Mouse (Mus musculus): ENCODE measurements around the gene Bglap. TPM values are rescaled to one million over a fixed set of nuclear protein-coding genes. Genes with fewer than 3 reads are reported as not detected.
"Not testable (repeated sequence)": the region's sequence is repeated elsewhere in the genome, so short reads cannot be mapped to it uniquely, and the experiment has no call there.

Bglap gene
- polyA plus RNA-seq, 1 experiment = not detected

DNA sequence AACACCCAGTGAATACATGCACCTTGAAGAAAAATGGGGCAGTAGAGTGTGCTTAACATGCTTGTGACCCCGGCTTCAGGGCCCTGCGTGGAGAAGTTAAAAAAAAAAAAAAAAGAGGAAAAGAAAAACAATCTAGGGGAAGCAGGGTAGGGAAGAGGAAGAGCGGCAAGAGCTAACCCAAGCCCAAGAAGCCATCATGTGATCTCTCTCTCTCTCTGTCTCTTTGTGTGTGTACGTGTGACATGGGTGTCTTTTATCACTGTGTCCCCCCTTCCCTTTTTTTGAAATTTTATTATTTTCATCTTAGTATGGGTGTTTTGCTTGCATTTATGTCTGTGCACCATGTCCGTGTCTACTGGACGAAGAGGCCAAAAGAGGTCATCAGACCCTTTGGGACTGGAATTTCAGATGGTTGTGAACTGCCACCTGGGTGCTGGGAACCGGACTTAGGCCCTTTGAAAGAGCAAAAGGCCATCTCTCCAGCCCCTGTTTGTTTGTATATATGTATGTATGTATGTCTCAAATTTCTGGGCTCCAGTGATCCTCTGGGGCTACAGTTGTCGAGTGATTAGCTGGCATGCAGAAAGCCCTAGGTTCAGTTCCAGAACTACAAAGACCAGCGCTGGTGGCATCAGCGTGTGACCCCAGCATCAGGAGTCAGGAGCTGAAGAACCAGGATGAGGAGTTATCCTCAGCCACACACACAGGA, 19.4 kb upstream of the Bglap start:
- H3K4me1 ChIP-seq (ENCODE audit: control insufficient read depth, insufficient read depth, low read length) = peaks cover 1% of the 10 kb centered on the region
- no peak for TF ChIP-seq CTCF (IDR thresholded peaks at IDR 0.05; ENCODE audit: low read depth, low read length)
- TF ChIP-seq POLR2A (IDR thresholded peaks at IDR 0.05; ENCODE audit: insufficient read depth, low read length) = no peak
- TF ChIP-seq EP300 (IDR thresholded peaks at IDR 0.05; ENCODE audit: insufficient read depth, low read depth, low read length) = no peak
- peaks cover 4% of the 10 kb centered on the region; the same call in 1 of the 2 replicates for H3K36me3 ChIP-seq (ENCODE audit: control insufficient read depth, insufficient read depth, low read length, poor library complexity, severe bottlenecking)
- H3K9ac ChIP-seq (ENCODE audit: low read depth, poor library complexity, severe bottlenecking) = no peak overlapping the region
- H3K4me3 ChIP-seq (ENCODE audit: low read depth, low read length) = no peak overlapping the region
- no peaks in the 10 kb centered on the region for H3K9me3 ChIP-seq (replicated peaks; ENCODE audit: control insufficient read depth, insufficient read depth, low read length, poor library complexity, severe bottlenecking)
- no peak overlapping the region for H3K27ac ChIP-seq (ENCODE audit: insufficient read depth, low read length)
- H3K27me3 ChIP-seq (ENCODE audit: control insufficient read depth, insufficient read depth, low read length, poor library complexity, severe bottlenecking) = no peaks in the 10 kb centered on the region

DNA sequence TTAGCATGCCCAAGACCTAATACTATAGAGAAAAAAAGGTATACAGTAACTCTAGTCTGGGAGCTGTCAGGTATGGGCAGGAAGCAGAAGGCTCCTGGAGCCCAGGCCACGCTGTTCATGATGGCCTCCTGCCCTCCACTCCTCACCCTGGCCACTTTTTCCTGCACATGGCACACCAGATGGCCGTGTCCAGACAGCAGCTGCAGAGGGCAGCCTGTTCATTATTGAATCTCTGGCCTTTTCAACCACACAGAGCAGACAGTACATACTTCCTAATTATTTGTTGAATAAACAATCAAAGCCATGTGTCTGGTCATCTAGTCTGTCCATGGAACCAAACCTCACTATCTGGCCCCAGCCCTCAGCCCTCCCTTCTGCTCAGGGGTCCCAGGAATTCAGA, 14.4 kb upstream of the Bglap start:
- Histone ChIP-seq H3K27ac (ENCODE audit: insufficient read depth, low read length) (no peak overlapping the region), H3K9ac (ENCODE audit: low read depth, poor library complexity, severe bottlenecking) (no peak overlapping the region), H3K4me1 (ENCODE audit: control insufficient read depth, insufficient read depth, low read length) (no peaks in the 10 kb centered on the region), H3K36me3 (ENCODE audit: control insufficient read depth, insufficient read depth, low read length, poor library complexity, severe bottlenecking) (0 out of 2 replicates have a peak, but pooled peaks cover under 1% of the 10 kb centered on the region), H3K4me3 (ENCODE audit: low read depth, low read length) (no peak overlapping the region), H3K27me3 (ENCODE audit: control insufficient read depth, insufficient read depth, low read length, poor library complexity, severe bottlenecking) (no peaks in the 10 kb centered on the region), H3K9me3 (replicated peaks; ENCODE audit: control insufficient read depth, insufficient read depth, low read length, poor library complexity, severe bottlenecking) (no peaks in the 10 kb centered on the region)
- TF ChIP-seq EP300 (IDR thresholded peaks at IDR 0.05; ENCODE audit: insufficient read depth, low read depth, low read length) (no peak), CTCF (IDR thresholded peaks at IDR 0.05; ENCODE audit: low read depth, low read length) (no peak), POLR2A (IDR thresholded peaks at IDR 0.05; ENCODE audit: insufficient read depth, low read length) (no peak)

DNA sequence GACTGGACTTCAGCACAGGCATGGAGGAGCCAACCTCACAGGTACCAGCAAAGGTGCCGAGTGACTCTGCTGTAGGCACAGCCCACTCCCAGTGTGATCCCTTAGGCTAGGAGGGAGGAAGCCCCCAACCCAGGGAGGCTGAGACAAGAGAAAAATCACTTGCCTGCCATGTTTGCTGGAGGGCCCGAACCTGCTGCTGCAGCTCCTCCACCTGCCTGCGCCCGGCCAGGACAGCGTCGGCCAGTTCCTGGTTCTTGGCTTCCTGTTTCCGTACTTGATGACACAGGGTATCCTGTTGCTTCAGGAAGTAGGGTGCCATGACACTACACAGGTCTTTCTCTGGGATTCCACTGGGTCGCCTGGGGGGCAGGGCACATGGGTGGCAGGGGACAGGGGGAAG, 11.5 kb upstream of the Bglap start:
- H3K4me3 ChIP-seq (ENCODE audit: low read depth, low read length) = no peak overlapping the region
- H3K9ac ChIP-seq (ENCODE audit: low read depth, poor library complexity, severe bottlenecking) = no peak overlapping the region
- H3K9me3 ChIP-seq (replicated peaks; ENCODE audit: control insufficient read depth, insufficient read depth, low read length, poor library complexity, severe bottlenecking) = peaks cover 11% of the 10 kb centered on the region
- H3K27me3 ChIP-seq (ENCODE audit: control insufficient read depth, insufficient read depth, low read length, poor library complexity, severe bottlenecking) = no peaks in the 10 kb centered on the region
- no peaks in the 10 kb centered on the region for H3K36me3 ChIP-seq (ENCODE audit: control insufficient read depth, insufficient read depth, low read length, poor library complexity, severe bottlenecking)
- H3K4me1 ChIP-seq (ENCODE audit: control insufficient read depth, insufficient read depth, low read length) = no peaks in the 10 kb centered on the region
- TF ChIP-seq POLR2A (IDR thresholded peaks at IDR 0.05; ENCODE audit: insufficient read depth, low read length) (no peak), CTCF (IDR thresholded peaks at IDR 0.05; ENCODE audit: low read depth, low read length) (no peak), EP300 (IDR thresholded peaks at IDR 0.05; ENCODE audit: insufficient read depth, low read depth, low read length) (no peak)
- no peak overlapping the region for H3K27ac ChIP-seq (ENCODE audit: insufficient read depth, low read length)

DNA sequence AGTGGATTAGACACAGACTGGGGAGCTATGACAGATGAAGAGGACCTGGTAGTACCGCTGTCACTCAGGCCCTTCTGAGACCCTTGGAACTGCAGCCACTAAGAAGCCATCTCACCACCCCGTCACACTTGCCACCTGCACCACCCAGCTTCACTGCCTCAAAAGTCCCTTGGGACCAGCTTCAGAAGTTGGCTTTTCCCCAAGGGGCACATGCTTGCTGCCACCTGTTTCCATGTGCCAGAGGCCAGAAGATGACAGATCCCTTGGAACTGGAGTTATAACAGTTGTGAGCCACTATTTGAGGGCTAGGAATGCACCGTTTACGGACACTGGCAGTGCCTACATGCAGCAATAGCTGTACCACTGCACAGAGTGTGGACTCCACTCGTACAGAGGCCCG, 11.0 kb upstream of the Bglap start:
- H3K36me3 ChIP-seq (ENCODE audit: control insufficient read depth, insufficient read depth, low read length, poor library complexity, severe bottlenecking) = no peaks in the 10 kb centered on the region
- no peaks in the 10 kb centered on the region for H3K27me3 ChIP-seq (ENCODE audit: control insufficient read depth, insufficient read depth, low read length, poor library complexity, severe bottlenecking)
- H3K4me1 ChIP-seq (ENCODE audit: control insufficient read depth, insufficient read depth, low read length) = no peaks in the 10 kb centered on the region
- no peak overlapping the region for H3K27ac ChIP-seq (ENCODE audit: insufficient read depth, low read length)
- peaks cover 15% of the 10 kb centered on the region for H3K9me3 ChIP-seq (replicated peaks; ENCODE audit: control insufficient read depth, insufficient read depth, low read length, poor library complexity, severe bottlenecking)
- H3K4me3 ChIP-seq (ENCODE audit: low read depth, low read length) = no peak overlapping the region
- no peak for TF ChIP-seq POLR2A (IDR thresholded peaks at IDR 0.05; ENCODE audit: insufficient read depth, low read length)
- no peak for TF ChIP-seq CTCF (IDR thresholded peaks at IDR 0.05; ENCODE audit: low read depth, low read length)
- no peak for TF ChIP-seq EP300 (IDR thresholded peaks at IDR 0.05; ENCODE audit: insufficient read depth, low read depth, low read length)
- no peak overlapping the region for H3K9ac ChIP-seq (ENCODE audit: low read depth, poor library complexity, severe bottlenecking)

DNA sequence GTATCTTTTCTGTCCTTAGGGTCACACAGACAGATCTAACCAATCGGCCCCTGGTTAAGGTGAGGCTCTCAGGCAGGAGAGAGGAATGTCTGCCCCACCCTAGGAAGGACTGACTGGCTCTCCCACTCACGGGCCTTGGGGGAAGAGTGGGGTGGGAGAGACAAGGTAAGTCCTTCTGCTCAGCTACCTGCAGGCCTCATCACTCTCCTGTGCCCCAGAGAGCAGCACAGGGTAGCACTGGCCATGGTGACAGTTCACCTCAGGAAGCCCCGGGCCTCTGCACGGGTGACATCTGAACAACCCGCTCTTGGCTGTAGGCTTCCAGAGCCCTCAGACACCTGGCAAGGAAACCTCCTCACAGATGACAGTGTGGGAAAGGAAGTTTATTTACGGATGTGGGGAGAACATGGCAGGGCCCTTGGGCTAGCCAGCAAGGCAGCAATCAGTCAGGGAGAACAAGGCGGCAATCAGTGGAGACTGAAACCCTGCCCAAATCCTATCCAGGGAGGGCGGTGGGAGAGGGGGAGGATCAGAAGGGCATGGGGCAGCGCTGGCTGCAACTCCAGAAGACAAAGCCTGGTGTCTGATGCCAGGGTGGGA, 9.6 kb upstream of the Bglap start:
- Histone ChIP-seq H3K9me3 (replicated peaks; ENCODE audit: control insufficient read depth, insufficient read depth, low read length, poor library complexity, severe bottlenecking) (peaks cover 23% of the 10 kb centered on the region), H3K36me3 (ENCODE audit: control insufficient read depth, insufficient read depth, low read length, poor library complexity, severe bottlenecking) (no peaks in the 10 kb centered on the region), H3K4me3 (ENCODE audit: low read depth, low read length) (no peak overlapping the region; the same call in 1 of the 2 replicates), H3K4me1 (ENCODE audit: control insufficient read depth, insufficient read depth, low read length) (no peaks in the 10 kb centered on the region), H3K9ac (ENCODE audit: low read depth, poor library complexity, severe bottlenecking) (no peak overlapping the region), H3K27me3 (ENCODE audit: control insufficient read depth, insufficient read depth, low read length, poor library complexity, severe bottlenecking) (no peaks in the 10 kb centered on the region), H3K27ac (ENCODE audit: insufficient read depth, low read length) (no peak overlapping the region)
- TF ChIP-seq CTCF (IDR thresholded peaks at IDR 0.05; ENCODE audit: low read depth, low read length) (no peak), EP300 (IDR thresholded peaks at IDR 0.05; ENCODE audit: insufficient read depth, low read depth, low read length) (no peak), POLR2A (IDR thresholded peaks at IDR 0.05; ENCODE audit: insufficient read depth, low read length) (no peak)

DNA sequence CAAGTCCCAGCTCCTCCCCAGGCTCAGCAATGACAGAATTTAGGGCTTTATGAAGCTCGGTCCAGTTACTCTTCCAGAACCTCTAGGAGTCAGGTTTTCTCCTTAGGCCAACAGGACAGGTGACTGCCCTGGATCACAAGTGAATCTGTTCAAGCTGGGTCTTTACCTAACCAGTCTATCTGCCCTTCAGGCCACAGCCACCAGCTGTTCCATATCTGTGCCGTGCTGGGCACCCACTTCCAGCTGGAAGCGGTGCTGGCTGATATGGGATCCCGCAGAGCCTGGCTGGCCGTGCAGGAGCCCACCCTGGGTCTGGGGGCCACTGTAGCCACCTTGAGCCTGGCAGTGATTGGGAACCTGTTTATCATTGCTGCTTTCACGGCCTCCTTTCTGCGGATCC, 1.9 kb downstream of the Bglap start:
- not testable (repeated sequence) for H3K4me3 ChIP-seq (ENCODE audit: low read depth, low read length); H3K9me3 ChIP-seq (replicated peaks; ENCODE audit: control insufficient read depth, insufficient read depth, low read length, poor library complexity, severe bottlenecking); H3K27ac ChIP-seq (ENCODE audit: insufficient read depth, low read length); H3K36me3 ChIP-seq (ENCODE audit: control insufficient read depth, insufficient read depth, low read length, poor library complexity, severe bottlenecking); H3K9ac ChIP-seq (ENCODE audit: low read depth, poor library complexity, severe bottlenecking); H3K4me1 ChIP-seq (ENCODE audit: control insufficient read depth, insufficient read depth, low read length); H3K27me3 ChIP-seq (ENCODE audit: control insufficient read depth, insufficient read depth, low read length, poor library complexity, severe bottlenecking)

DNA sequence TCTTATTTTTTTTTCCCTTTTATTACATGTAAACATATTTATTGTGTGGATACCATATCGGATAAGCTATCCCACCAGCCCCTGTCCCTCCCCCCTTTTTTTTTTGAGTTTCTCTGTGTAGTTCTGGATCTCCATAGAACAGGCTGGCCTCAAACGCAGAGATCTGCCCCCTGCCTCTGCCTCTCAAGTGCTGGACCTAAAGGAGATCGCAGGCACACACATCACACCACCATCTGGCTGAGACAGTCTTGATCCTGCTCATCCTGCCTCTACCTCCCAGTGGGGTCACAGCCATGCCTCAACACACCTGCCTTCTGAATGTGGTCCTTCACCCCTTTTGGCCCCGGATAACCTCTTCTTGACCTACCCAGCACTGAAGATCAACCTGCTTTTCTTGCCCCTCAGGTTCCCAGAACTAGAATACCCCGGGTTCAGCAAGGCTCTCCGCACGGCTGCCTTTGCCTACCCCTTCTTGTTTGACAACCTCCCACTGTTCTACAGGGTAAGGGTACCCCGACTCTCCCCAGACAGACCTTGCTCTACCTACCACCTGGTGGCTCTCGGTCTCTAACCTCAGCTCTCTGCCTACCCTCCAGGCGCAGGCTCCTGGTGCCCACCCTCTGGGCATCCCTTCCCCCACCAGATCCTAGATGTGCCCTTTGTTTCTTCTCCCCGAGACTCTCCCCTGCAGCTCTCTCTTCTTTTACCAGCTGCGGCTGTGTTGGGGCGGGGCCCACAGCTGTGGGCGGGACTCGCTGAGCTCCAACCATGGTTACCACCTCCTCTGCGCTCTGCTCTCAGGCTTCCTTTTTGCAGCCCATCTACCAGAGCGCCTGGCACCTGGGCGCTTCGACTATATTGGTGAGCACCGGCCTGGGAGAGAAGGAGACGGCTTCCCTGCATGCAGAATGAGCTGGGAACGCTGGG, 2.6 kb downstream of the Bglap start:
- not testable (repeated sequence) for H3K27ac ChIP-seq (ENCODE audit: insufficient read depth, low read length); H3K9me3 ChIP-seq (replicated peaks; ENCODE audit: control insufficient read depth, insufficient read depth, low read length, poor library complexity, severe bottlenecking); H3K27me3 ChIP-seq (ENCODE audit: control insufficient read depth, insufficient read depth, low read length, poor library complexity, severe bottlenecking); H3K9ac ChIP-seq (ENCODE audit: low read depth, poor library complexity, severe bottlenecking); H3K36me3 ChIP-seq (ENCODE audit: control insufficient read depth, insufficient read depth, low read length, poor library complexity, severe bottlenecking); H3K4me1 ChIP-seq (ENCODE audit: control insufficient read depth, insufficient read depth, low read length)
- H3K4me3 ChIP-seq (ENCODE audit: low read depth, low read length) = 0 out of 2 replicates have a peak overlapping the region, but pooled peaks have one; percentile 43

DNA sequence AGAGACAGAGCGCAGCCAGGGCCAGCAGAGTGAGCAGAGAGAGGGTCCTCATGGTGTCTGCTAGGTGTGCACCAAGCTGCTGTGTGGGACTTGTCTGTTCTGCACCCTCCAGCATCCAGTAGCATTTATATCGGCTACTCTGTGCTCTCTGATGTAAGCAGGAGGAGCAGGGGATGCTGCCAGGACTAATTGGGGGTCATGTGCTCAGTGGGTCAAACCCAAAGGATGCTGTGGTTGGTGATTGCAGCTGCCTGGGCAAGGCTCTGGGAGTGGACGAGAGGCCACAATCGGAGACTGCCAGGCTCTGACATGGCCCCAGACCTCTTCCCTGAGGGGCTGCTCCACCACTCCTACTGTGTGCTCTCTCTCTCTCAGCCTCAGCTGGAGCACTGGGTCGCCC, 5.7 kb downstream of the Bglap start, which contains the start of gene Bglap2:
TSS of gene Bglap2 (minus strand) at position 101 of the 400 bp plus-strand sequence.
- not testable (repeated sequence) for H3K27me3 ChIP-seq (ENCODE audit: control insufficient read depth, insufficient read depth, low read length, poor library complexity, severe bottlenecking); H3K36me3 ChIP-seq (ENCODE audit: control insufficient read depth, insufficient read depth, low read length, poor library complexity, severe bottlenecking); H3K9ac ChIP-seq (ENCODE audit: low read depth, poor library complexity, severe bottlenecking); H3K4me1 ChIP-seq (ENCODE audit: control insufficient read depth, insufficient read depth, low read length); H3K4me3 ChIP-seq (ENCODE audit: low read depth, low read length); H3K9me3 ChIP-seq (replicated peaks; ENCODE audit: control insufficient read depth, insufficient read depth, low read length, poor library complexity, severe bottlenecking); H3K27ac ChIP-seq (ENCODE audit: insufficient read depth, low read length)

All from ES-Bruce4 (cell line).